Mouse (Mus musculus) Muller cell, postnatal 12 days (primary cell): Measurements from ENCODE around the gene Sorbs2.

Experiments used
- DNase-seq: peaks from one replicate; pipeline ENCODE4 v3.0.0-alpha.2; 2015; ENCODE audit errors: inconsistent ontology term

Gene Sorbs2

GRCm38 (mm10) chr8:45621576-45622178, 114.1 kb downstream of the Sorbs2 start:
- DNase-seq = no peak

DNA sequence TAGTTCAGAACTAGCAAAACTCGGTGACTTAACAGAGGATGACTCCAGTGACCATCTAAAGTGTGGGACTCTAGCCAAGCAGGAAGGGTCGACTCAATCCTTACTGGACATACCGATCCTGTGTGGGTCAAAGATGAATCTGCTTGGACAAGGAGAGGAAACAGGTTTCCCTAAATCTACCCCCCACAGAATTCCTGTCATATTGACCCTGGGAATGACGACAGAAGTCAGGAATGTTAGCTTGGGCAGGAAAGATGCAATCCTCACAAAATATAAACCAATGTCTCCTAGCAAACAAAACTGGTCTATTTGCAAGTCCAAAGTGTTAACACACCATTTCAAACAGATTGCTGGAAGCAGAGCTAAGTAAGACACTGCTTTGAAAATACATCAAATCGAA, 118.8 kb downstream of the Sorbs2 start:
- DNase-seq = peak; percentile 63

GRCm38 (mm10) chr8:45627246-45628241, 120.0 kb downstream of the Sorbs2 start:
- DNase-seq = peak; percentile 85

DNA sequence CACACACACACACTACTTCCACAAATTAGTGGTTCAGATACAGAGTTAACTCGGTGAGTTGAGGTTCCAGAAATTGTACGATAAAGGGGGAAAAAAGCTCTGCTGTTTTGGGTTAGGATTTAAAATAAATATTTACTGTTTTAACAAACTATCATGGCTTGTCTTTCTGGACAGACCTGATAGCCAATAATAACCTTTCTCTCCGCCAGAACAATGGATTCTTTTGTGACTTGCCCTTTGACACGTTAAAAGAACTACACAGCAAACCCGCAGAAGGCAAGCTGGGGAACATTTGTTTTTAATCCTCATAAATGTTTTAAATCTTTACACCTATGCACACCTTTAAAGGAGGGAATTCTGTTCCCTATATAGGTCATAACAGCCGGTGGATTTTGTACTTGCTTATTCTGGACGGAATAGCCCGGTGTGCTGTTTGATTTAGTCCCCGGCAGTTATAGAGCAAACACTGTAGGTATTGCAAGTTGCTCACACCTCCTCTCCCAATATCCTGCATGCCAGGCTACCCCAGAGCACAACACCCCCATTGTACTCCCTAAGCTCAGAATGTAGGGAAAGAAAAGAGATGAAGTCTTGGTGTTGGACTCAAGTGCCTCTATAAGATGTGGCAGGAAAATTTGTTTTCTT, 121.0 kb downstream of the Sorbs2 start:
- peak; percentile 28 for DNase-seq

DNA sequence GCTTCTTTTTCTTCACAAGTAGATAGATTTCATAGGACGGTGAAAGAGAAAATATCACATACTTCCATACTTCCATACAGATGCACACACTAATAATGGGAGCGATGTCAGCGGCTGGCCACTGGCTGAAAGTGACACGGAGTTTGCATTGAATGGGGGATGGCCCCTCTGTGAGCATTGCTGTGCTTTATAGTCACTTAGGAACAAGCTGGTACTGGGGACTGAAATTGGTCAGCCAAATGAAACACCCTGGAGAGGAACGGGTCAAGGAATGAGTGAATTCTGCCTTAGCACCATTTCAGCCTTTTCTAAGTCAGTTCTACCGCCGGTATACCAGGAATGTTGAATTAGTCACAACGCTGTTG, 121.5 kb downstream of the Sorbs2 start:
- peak; percentile 65 for DNase-seq

DNA sequence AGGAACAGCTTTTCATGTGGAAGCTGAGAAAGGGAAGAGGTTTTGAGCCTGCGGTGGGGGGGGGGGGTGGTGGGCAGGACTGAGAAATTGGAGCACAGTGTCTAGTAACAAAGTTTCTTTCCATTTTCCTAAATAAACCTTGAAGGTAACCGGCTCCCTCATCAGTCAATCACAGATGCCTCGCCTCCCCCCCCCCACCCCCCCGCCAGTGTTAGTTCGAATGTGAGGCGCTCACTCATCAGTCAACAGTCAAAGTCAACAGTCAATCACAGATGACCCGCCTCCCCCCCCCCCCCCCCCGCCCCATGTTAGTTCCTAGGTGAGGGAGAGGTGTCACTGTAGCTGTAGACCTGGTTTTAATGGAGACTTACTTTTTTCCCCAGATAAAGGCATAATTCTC, 123.4 kb downstream of the Sorbs2 start:
- DNase-seq = no peak

DNA sequence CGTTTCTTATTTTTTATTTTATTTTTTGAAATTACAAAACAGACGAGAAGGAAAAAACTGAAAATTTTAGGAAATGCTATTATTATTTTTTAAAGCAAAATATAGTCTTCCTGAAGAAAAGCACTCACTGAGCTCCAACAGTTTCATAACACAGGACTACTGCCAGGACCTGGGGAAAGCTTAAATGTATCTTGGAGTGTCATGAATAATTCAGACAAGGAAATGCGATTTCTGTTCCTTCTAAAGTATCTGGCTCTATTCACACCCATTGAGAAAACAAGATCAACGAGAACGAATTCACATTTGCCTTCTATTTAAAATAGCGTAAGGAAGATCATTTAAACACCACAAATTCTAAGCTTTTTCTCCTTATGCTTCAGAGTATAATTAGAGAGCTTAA, 127.6 kb downstream of the Sorbs2 start:
- no peak for DNase-seq

DNA sequence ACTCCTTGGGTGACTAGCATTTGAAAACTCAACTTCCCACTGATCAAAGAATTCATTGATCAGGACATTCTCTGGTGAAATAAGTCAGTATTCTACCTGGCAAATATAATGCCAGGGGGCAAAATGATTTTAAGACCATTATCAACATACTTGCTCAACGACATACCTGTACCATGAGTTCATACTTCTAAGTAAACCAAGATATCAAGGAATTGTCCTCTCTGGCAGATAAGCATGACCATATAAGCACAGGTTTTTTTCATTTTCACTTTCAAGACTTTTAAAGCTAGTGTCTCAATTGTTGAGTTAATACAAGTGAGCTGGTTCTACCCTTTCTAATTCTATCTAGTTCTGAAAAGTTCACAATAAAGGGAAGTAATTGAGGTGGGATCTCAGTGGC, 130.2 kb downstream of the Sorbs2 start:
- DNase-seq = no peak

DNA sequence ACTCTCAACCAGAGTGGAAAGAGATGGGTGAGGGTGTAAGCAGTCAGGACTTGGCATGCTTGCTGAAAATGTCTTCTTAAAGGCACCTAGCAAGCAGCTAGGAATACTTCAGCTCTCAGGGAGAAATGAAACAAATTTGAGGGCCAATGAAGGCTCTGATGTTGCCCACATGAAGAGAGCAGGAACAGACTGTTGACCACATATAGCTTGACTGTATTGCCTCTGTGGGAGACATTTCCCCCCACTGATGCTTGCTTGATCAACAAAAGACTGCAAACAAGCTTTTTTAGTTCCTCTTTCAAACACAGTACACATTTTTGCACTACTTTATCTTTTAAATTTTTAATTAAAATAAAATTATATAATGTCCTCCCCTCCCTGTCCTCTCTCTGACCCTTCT, 131.9 kb downstream of the Sorbs2 start:
- no peak for DNase-seq

- DNase-seq = no peak
Measured at GRCm38 (mm10) chr8:45644651-45645050, 137.1 kb downstream of the Sorbs2 start.

DNA sequence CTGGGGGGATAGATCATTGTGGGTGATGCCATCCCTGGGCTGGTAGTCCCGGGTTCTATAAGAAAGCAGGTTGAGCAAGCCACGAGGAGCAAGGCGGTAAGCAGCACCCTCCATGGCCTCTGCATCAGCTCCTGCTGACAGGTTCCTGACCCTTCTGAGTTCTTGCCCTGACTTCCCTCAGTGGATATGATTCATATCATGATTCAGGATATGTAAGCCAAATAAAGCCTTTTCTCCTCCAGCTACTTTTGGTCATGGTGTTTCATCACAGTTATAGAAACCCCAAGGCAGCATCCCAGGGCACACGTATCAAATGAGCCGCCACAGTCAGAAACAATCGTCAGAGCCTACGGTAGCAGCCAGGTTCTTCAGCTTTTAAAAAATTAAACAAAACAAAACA, 141.5 kb downstream of the Sorbs2 start:
- DNase-seq = no peak

GRCm38 (mm10) chr8:45649966-45650365, 142.4 kb downstream of the Sorbs2 start:
- DNase-seq = no peak

- DNase-seq = no peak
Measured at GRCm38 (mm10) chr8:45658021-45658420, 150.4 kb downstream of the Sorbs2 start.

- DNase-seq = peak; percentile 89
Measured at GRCm38 (mm10) chr8:45658458-45659325, 151.1 kb downstream of the Sorbs2 start.

- no peak for DNase-seq
Measured at GRCm38 (mm10) chr8:45659473-45659872, 151.9 kb downstream of the Sorbs2 start.

DNA sequence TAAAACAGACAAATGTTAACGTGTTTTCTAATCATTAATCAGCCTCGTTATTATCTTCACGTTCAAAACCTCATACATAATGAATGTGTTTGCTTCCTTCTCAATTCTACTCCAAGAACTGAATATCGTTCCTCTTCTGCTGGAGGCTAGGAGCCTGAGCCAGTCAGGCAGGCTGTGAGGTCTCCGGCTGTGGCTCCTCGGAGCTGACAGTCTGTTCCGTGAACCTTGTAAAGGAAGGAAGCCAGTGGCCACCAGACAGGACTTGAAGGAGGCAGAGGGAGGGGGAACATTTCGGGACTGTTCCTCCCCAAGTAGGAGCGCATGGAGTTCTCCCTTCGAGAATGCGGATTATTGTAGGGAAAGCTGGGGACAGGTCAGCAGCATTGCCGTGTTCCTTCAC, 153.0 kb downstream of the Sorbs2 start:
- no peak for DNase-seq

DNA sequence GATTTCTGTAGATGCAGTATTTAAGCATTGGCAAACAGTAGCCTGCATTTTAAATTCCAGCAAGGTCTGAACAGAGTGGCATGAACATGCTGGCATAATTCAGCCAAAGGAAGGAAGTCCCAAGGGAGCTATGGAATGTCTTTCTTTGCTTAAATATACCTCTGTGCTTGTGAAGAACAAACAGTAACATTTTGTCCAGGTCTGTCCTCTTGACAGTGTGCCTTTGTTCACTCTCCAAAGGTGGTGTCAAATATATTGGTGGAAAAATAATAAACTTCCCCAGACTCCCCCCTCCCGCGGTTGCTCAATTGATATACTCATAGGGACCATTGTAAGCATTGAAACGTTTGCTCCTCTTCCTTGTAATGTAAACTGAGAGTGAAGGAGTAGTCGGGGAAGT, 154.0 kb downstream of the Sorbs2 start:
- DNase-seq = no peak

- DNase-seq = no peak
Measured at GRCm38 (mm10) chr8:45666221-45666620, 158.6 kb downstream of the Sorbs2 start.

GRCm38 (mm10) chr8:45673149-45673548, 165.6 kb downstream of the Sorbs2 start:
- DNase-seq = no peak

DNA sequence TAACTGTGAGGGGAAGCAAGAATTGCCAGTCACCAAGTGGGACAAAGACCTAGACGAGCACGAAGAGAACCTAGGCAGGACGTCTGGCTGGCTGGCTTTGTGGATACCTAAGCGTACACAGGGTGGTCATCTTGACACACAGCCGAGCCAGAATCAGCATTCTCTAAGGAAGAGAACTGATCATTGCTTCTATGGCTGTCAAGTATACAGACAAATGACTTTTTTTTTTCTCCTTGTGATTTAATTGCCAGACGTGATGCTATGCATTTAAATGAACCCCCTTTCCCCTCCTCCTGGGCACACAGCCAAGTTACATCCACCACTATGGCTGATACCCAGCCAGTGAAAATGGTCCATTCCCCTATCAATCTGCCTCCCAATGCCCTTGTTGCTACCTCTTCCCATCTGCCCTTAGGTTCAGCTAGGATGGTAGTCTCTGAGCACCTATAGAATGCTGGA, 168.3 kb downstream of the Sorbs2 start:
- peak; percentile 66 for DNase-seq

DNA sequence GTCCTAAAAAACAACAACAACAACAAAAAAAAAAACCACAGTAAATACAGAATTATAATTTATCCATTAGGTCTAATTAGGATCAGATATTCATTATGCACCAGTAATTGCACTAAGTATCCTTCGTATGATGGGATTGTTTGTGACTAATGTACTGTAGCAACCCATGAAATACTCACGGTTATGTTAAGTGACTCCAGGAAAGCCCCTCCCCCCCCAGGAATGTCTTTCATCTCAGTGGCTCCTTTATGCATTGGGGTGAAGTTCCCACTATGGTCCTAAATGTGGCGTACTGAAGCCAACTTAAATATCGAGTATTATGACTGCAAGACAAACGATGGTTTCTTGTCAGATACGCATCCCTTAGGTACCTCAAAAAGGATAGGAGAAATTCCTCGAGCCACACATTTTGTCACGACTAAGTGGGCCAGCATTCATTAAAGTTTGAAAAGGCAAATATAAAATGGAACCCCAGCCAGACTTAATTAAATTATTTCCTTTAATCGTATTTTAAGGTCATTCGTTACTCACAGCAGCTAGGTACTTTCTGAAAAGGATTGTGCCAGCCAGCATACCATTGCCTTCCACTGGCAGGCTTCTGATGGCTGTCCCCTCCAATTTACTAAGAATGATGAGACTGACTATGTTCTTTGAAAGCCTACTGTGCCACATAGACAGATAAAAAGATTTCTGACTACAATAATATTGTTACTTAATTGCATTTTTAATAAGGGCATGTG, 169.7 kb downstream of the Sorbs2 start:
- peak; percentile 99 for DNase-seq
